ENCODE assay signal across 16 mouse cellular contexts in the genomic region with DNA sequence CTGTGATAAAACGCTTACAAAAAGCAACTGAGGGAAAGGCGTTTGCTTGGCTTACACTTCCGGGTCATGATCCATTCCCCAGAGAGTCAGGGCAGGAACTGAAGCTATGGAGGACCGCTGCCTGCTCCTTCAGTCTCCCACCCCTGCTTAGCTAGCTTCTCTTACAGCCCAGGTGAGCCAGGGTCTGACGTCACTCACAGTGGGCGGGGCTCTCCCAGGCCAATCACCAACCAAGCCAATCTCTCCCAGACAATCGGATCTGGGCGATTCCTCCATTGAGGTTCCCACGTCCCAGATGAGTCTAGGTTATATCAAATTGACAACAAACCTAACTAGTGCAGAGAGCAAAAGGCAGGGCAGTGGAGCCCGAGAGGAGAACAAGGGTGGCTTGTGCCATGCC. TPM values are rescaled to one million over a fixed set of nuclear protein-coding genes. Genes with fewer than 3 reads are reported as not detected.
"Had no signal": no experiment of that assay in that cellular context is flagged by ENCODE, and none has a peak within 500 bp of the region (broad histone marks: within the 10 kb centered on the region; RNA-seq: fewer than 3 reads in every experiment).

No protein-coding gene starts in this region.

- ATAC-seq: inflammation-experienced regulatory T-cells, adult 6 months; intestine, postnatal 0 days had no signal

- H3K9me3 ChIP-seq: limb, embryonic 13.5 days; midbrain, embryonic 12.5 days; neural tube, embryonic 12.5 days had no signal

- DNase-seq: kidney, adult 9 months; kidney, postnatal 36 days; left cerebral cortex, postnatal 4 days; thymus, adult 2 months; thymus, postnatal 36 days had no signal

- H3K4me2 ChIP-seq: limb, embryonic 13.5 days; midbrain, embryonic 12.5 days; neural tube, embryonic 12.5 days had no signal

- H3K9ac ChIP-seq: limb, embryonic 13.5 days; liver, embryonic 14.5 days; midbrain, embryonic 12.5 days; neural tube, embryonic 12.5 days had no signal

- H3K4me3 ChIP-seq: layer of hippocampus, adult 2 months; limb, embryonic 13.5 days; midbrain, embryonic 12.5 days; myocyte; neural tube, embryonic 12.5 days had no signal

- H3K36me3 ChIP-seq: limb, embryonic 13.5 days; midbrain, embryonic 12.5 days; neural tube, embryonic 12.5 days had no signal

- H3K27ac ChIP-seq: kidney, postnatal 0 days; layer of hippocampus, adult 2 months; limb, embryonic 13.5 days; liver, embryonic 14.5 days; midbrain, embryonic 12.5 days; neural tube, embryonic 12.5 days had no signal

RNA-seq across cellular contexts. Expression of a gene that starts 43.1 kb away (rescaled TPM):
- total RNA-seq: megakaryocyte-erythroid progenitor cell, adult 5-6 weeks; neutrophil, adult 5-6 weeks had no signal
